Mouse (Mus musculus) leukemia stem cell, adult 10-12 weeks (primary cell): Measurements from ENCODE around the gene Trappc2. TPM values are rescaled to one million over a fixed set of nuclear protein-coding genes. Genes with fewer than 3 reads are reported as not detected.

Experiments used
- polyA plus RNA-seq: library from polyadenylated mRNA; stranded (reverse); fragments of >175 nt; gene quantifications from 2 replicates; pipeline ENCODE4 v1.2.3, GENCODE M21; 2012; ENCODE audit warnings: low replicate concordance

Gene Trappc2
- 0.27 TPM in 1 of 2 replicates, not detected in the other for polyA plus RNA-seq

GRCm38 (mm10) chrX:166440036-166440615 is at the start of gene Trappc2:
Gene Trappc2, plus strand, starts transcription at chrX:166440574.

GRCm38 (mm10) chrX:166440616-166441063 is 266 bp downstream of the Trappc2 start, which contains the start of gene Ofd1:
Gene Ofd1, minus strand, starts transcription at chrX:166440704.

GRCm38 (mm10) chrX:166479365-166479983 is 39.1 kb downstream of the Trappc2 start, which contains the start of gene Rab9:
Gene Rab9, minus strand, starts transcription at chrX:166479867.

Other genes with a start within 250 kb of the Trappc2 start
- 0.42 and 0.61 TPM in 2 replicates for gene Gpm6b, start 201.7 kb upstream of the Trappc2 start, polyA plus RNA-seq
- 2.6 and 2.7 TPM in 2 replicates for gene Ofd1, start 130 bp downstream of the Trappc2 start, polyA plus RNA-seq
- 0.12 and 0.84 TPM in 2 replicates for gene Rab9, start 39.3 kb downstream of the Trappc2 start, polyA plus RNA-seq
- gene Tceanc, start 78.0 kb downstream of the Trappc2 start, polyA plus RNA-seq: 0.41 and 0.64 TPM in 2 replicates
- gene Egfl6, start 145.1 kb downstream of the Trappc2 start, polyA plus RNA-seq: not detected in 2 replicates